28 mouse cellular contexts compared by ENCODE assay signal in genomic region chr1:62327743-62328142, GRCm38 (mm10).
"Had no signal": no experiment of that assay in that cellular context is flagged by ENCODE, and none has a peak within 500 bp of the region (broad histone marks: within the 10 kb centered on the region; RNA-seq: fewer than 3 reads in every experiment).

No protein-coding gene starts in this region.

- H3K27ac ChIP-seq: embryonic facial prominence, embryonic 10.5 days; embryonic facial prominence, embryonic 12.5 days; embryonic facial prominence, embryonic 13.5 days; embryonic facial prominence, embryonic 15.5 days; forebrain, embryonic 10.5 days; forebrain, embryonic 12.5 days; forebrain, embryonic 13.5 days; forebrain, embryonic 15.5 days; gastrocnemius, adult 2 months; heart, adult 2 months had no signal

- H3K9me3 ChIP-seq: embryonic facial prominence, embryonic 10.5 days; embryonic facial prominence, embryonic 12.5 days; embryonic facial prominence, embryonic 13.5 days; embryonic facial prominence, embryonic 15.5 days; forebrain, embryonic 10.5 days; forebrain, embryonic 12.5 days; forebrain, embryonic 13.5 days; forebrain, embryonic 15.5 days had no signal

- H3K9ac ChIP-seq: embryonic facial prominence, embryonic 12.5 days; embryonic facial prominence, embryonic 13.5 days; embryonic facial prominence, embryonic 15.5 days; forebrain, embryonic 12.5 days; forebrain, embryonic 13.5 days; forebrain, embryonic 15.5 days; forebrain, postnatal 0 days had no signal

- H3K4me1 ChIP-seq: embryonic facial prominence, embryonic 13.5 days; embryonic facial prominence, embryonic 15.5 days; forebrain, embryonic 15.5 days had no signal

- H3K36me3 ChIP-seq: embryonic facial prominence, embryonic 10.5 days; embryonic facial prominence, embryonic 12.5 days; embryonic facial prominence, embryonic 13.5 days; embryonic facial prominence, embryonic 15.5 days; forebrain, embryonic 10.5 days; forebrain, embryonic 12.5 days; forebrain, embryonic 15.5 days had no signal

- ATAC-seq: forebrain, embryonic 13.5 days; forebrain, embryonic 14.5 days; forebrain, embryonic 15.5 days; forebrain, embryonic 16.5 days; forebrain, postnatal 0 days had no signal

- H3K4me3 ChIP-seq: embryonic facial prominence, embryonic 10.5 days; embryonic facial prominence, embryonic 12.5 days; embryonic facial prominence, embryonic 13.5 days; embryonic facial prominence, embryonic 15.5 days; erythroblast, embryonic 14.5 days; forebrain, embryonic 10.5 days; forebrain, embryonic 12.5 days; forebrain, embryonic 13.5 days; forebrain, embryonic 15.5 days; gastrocnemius, adult 2 months; heart, adult 2 months had no signal

- DNase-seq: cerebellum, adult 8-10 months; cerebellum, adult 9-10 months; cerebellum, adult 9-11 months; cerebellum, postnatal 10 days; cerebellum, postnatal 14 days; cerebellum, postnatal 25 days; cerebellum, postnatal 36 days; embryo, embryonic 11 days; forebrain, postnatal 0 days; gastrocnemius, adult 2 months; gastrocnemius, postnatal 10 days; gastrocnemius, postnatal 14 days; gastrocnemius, postnatal 25 days; gastrocnemius, postnatal 36 days; heart, adult 11 months; heart, adult 18-20 months; heart, adult 2 months had no signal

- H3K4me2 ChIP-seq: embryonic facial prominence, embryonic 12.5 days; embryonic facial prominence, embryonic 13.5 days; embryonic facial prominence, embryonic 15.5 days; forebrain, embryonic 12.5 days; forebrain, embryonic 13.5 days; forebrain, embryonic 15.5 days had no signal

- H3K27me3 ChIP-seq: embryonic facial prominence, embryonic 12.5 days; embryonic facial prominence, embryonic 13.5 days; embryonic facial prominence, embryonic 15.5 days; forebrain, embryonic 12.5 days; forebrain, embryonic 13.5 days; forebrain, embryonic 15.5 days had no signal
